Mouse (Mus musculus) hematopoietic stem cell, adult 5-6 weeks (primary cell): ENCODE measurements at regions not wholly inside any gene's neighbourhood (a gene's known extent, or its start where the extent isn't known, plus 50 kb on each side); places are given as distances from the start of the nearest gene placed in this dataset.

Experiments
- ATAC-seq, 2 experiments: fragments of 125-278 bp in 1 of 2; replicated peaks in 1 of 2; 2 replicates each; pipeline ENCODE4 v1.8.0; 2016 to 2017; ENCODE audit warnings: inconsistent platforms in 2 of 2, mild to moderate bottlenecking in 2 of 2, moderate number of reproducible peaks in 2 of 2, low read depth in 1 of 2, moderate TSS enrichment in 1 of 2; ENCODE audit not compliant: low FRiP score in 2 of 2, poor library complexity in 2 of 2, severe bottlenecking in 2 of 2, insufficient read depth in 1 of 2, low TSS enrichment in 1 of 2

GRCm38 (mm10) chr4:153188504-153189031, 294.0 kb downstream of the Ajap1 start:
- no peak for ATAC-seq

- ATAC-seq = no peak
These were observed 294.6 kb downstream of the Ajap1 start for GRCm38 (mm10) chr4:153187959-153188503.

DNA sequence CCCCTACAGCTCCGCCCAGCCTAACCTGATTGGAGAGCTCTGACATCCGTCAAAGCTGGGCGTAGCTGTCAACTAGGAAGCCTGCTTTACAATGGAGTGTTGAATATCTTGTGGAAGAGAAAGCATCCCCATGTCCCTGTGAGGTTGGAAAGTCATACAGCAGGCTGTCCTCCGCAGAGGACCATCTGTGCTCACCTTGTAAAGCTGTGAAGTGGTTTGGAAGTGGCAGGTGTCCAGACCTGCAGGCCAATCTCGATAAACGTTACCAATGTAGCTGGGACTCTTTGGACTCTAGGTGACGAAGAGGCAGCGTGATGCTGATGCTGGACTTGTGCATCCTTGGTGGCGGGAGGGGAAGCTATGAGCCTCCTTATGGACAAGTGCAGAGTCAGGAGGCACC, 305.1 kb downstream of the Ajap1 start:
- no peak for ATAC-seq

DNA sequence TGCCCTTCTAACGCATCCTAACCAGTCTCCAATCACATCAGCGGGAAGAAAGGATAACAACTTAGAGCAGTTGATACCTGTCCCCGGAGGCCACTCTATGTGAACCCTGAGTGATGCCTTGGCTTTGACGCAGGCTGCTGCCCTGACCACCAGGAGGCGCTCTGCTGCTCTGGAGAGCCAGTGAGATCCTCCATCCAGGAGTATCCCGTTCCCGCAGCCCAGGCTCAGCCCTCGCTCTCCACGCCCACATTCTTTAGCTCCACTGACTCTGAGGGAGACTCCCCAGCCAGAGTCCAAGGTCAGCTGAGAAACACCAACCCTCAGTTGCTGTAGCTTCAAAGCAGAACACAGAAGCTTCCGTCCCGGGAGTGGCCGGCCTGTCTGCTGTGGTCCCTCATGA, 307.0 kb downstream of the Ajap1 start:
- no peak for ATAC-seq

DNA sequence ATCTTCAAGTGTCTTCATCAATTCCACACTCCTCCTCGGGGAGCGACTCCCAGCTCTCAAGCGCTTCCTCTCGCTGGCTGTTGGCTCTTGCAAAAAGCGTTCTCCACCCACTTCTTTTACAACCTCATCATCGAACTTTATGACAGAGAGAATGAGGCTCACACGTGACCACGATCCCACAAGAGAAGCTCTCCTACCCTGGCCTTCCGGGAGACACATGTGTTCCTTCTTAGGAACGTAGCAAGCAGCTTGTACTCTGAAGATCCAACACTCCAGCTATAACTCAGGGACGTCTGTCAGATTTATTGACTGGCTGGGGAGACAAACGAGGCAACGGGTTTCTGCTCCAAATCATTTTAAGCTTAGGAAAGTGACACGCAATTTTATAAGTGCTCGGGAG, 307.5 kb downstream of the Ajap1 start:
- ATAC-seq = no peak

DNA sequence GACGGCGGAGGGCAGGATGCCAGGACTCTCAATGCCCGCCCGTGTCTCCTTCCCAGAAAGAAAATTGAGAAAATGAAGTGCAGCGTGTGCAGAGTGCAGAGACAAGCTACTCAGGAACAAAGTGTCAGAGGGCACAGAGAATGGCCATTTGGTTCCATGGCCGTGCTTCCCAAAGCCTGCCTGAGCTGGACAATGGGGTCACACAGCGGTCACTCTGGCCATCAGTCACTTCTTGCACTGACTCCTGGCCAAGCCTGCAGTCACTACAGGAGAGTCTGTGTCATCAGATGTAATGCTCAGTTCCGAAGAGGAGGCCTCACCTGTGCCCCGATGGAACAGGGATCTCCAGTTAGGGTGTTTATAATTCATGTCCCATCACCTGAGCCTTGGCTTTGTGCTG, 312.6 kb downstream of the Ajap1 start:
- no peak for ATAC-seq

DNA sequence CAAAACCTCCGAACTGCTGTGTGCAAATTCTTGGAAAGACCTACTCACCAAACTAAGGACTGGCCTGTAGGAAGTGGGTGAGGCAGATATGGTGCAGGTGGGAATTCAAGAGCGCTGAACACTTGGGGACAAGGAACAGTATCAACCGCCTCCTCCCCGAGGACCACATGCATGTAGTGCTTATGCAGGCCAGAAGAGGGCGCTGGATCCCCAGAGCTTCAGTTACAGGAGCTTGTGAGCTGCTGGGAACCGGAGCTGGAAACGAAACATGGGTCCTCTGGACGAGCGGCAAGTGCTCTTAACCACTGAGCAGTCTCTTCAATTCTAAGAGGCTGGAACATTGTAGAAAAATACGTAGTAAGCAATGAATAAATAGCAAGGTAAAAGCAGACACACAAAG, 317.8 kb downstream of the Ajap1 start:
- ATAC-seq = no peak

- no peak for ATAC-seq
These were observed 322.5 kb downstream of the Ajap1 start for GRCm38 (mm10) chr4:153160115-153160514.

DNA sequence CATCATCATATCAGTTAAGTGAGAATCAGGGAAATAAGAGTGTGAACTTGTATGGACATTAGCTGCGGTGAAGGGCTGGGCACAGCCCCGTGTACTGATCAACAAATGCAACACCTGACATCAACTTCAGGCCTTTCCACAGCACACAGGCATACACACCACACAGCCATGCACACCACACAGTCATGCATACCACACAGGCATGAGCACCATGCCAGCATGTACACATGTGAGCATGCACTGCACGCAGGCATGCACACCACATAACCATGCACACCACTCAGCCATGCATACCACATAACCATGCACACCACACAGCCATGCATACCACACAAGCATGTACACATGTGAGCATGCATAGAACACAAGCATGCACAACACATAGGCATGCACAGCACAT, 325.0 kb downstream of the Ajap1 start:
- ATAC-seq = no peak

DNA sequence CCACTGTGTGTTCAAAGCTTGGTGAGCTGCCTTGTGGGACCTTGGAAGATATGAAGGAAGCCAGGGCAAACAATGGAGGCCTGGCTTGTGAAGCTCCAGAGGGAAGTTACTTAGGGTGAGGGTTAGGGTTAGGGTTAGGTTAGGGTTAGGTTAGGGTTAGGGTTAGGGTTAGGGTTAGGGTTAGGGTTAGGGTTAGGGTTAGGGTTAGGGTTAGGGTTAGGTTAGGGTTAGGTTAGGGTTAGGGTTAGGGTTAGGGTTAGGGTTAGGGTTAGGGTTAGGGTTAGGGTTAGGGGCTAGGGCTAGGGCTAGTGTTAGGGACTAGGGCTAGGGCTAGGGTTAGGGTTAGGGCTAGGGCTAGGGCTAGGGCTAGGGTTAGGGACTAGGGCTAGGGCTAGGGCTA, 329.7 kb downstream of the Ajap1 start:
- peak; percentile 56 to 81; a peak in 1 of 4 replicates for ATAC-seq

GRCm38 (mm10) chr4:153133147-153133546, 349.5 kb downstream of the Ajap1 start:
- no peak for ATAC-seq

DNA sequence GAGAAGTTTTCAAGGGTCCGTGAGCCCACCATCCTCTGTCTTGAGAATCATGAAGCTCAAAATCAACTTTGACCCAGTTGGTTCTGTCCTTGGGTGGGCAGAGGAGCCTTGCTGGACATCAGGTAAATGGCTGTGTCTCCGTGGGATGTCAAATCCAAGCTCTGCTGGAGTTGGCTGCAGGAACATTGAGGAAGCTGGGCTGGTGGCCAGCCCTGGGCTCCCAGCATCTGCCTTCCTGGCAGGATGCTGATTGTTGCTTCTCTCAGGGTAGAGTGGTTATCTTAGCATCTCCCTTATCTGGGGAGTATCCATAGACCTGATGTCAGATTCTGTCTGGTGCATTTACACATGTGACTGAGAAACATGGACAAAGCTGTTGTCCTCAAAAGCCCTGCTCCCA, 353.3 kb downstream of the Ajap1 start:
- ATAC-seq = no peak

DNA sequence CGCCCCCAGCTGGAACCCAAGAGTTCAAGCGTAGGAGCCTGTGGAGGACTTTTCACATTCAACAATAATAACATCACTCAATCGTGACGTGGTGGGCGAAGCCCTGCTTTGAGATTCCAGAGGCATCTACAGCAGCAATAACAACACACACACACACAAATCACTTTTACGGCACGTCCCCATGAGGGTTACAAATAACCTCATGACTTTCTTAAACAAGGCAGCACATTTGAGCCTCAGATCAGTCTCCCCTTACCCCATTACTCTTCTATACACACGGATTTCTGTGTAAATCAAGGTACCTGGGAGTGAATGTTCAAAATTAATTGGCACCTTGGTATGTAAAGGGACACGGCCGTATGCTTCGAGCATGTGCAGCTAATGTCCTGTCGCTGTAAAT, 354.4 kb downstream of the Ajap1 start:
- ATAC-seq = no peak

DNA sequence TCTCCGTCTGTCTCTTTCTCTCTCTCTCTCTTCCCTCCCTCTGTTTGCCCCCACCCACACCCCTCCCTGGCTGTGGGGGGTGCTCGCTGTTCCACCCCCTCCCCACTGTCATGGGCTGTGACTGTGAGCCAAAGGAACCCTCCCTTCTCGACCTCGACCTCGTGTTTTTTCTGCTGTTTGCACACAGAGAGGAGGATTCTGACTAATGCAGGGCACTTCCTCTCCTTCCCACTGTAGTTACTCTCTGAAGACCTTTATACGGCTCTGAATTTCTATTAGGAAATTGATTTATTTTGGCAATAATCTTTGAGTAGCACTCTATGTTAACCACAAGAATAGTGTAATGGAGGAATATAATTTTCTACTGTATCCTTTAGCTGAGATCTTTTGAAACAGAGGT, 362.1 kb downstream of the Ajap1 start:
- no peak for ATAC-seq

GRCm38 (mm10) chr4:153119647-153120102, 362.9 kb downstream of the Ajap1 start:
- ATAC-seq = no peak

DNA sequence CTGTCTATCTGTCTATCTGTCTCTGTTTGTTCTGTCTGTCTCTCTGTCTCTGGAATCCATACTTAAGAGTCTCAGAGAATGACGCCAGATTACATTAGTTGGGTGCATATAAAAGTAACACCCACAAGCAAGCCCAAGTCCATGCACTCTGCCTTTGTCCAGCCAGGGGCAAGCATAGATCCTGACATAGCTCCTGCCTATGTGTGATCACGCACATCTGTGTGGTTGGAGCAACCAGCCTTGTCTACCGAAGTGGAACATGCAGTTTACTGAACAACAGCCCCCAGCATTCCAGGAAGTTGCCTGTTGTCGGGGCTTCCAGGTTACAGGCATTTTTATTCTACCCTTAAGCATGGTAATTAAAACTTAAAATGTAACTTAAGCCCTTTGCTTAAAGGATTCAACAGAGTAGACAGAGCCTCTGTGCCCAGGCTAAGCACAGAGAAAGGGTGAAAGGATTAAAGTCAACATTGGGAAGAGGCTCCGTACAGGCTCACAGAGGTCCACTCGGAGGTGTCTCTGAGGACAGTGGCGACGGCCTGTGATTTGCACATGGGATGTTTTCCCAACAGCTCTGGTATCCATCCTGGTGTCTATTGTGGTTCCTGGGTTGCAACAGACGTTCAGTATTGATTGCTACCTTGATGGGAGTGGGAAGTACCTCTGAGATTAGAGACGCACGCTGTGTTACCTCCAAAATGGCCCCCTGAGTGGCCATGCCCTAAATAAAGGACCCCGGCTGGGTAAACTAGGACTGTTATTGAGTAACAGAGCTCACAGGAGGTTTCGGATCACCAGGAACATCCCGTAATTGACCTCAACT, 363.6 kb downstream of the Ajap1 start:
- ATAC-seq = no peak

- ATAC-seq = no peak
These were observed 367.6 kb downstream of the Ajap1 start for GRCm38 (mm10) chr4:153114998-153115397.

DNA sequence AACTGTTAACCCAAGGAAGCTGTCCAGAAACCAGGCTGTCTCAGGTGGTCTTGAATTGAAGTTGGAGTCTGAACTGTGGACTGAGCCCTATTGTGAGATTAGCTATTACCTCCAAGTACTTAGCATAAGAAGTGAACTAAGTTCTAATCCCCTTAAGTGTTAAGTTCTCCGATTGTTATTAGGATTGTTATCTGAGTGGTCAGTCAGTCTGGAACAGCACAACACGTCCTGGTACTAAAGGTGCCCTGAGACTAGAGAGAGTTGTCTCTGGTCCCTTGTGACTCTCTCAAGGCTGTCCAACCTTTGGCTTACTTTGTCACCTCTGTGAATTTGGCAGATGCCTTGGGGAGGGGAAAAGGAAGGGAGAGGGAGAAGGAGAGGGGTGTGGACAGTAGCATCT, 369.0 kb downstream of the Ajap1 start:
- no peak for ATAC-seq

DNA sequence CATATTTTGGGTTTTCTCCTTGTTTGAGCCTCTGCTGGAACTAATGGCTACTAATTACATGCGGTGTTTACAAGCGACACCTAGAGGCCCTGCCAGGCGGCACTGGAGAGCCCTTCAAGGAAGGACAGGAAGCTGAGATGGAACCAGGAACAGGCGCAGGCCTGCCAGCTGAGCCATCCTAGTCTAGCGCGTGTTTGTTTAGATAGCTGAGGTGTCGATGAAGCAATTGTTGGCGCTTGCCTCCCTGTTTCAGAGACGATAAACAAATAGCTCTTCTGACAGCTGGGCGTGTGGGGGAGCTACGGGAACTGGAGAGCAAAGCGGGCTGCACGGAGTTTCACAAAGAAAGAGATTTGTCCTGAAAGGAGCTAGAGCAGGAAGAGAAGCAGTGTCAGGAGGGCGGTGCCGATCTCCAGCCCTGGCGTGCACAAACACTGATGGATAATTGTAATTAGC, 372.3 kb downstream of the Ajap1 start:
- ATAC-seq = no peak
